Comparison of ENCODE assay signal across 8 mouse cellular contexts in genomic region chr4:120149142-120149524, GRCm38 (mm10). TPM values are rescaled to one million over a fixed set of nuclear protein-coding genes. Genes with fewer than 3 reads are reported as not detected.
A peak's percentile ranks its signal among the peaks of the same experiment; 100 is the strongest.
DNase-seq lines count a peak whose midpoint lies in the region; ATAC-seq and TF ChIP-seq lines count a peak whose summit lies in the region.

No protein-coding gene starts in this region.

- H3K27ac ChIP-seq in layer of hippocampus, adult 2 months = peak overlapping the region; percentile 80
- H3K27ac ChIP-seq in brown adipose tissue, adult 24 weeks (replicated peaks; ENCODE audit: low read depth, low read length) = no peak overlapping the region
- H3K27ac ChIP-seq in heart, postnatal 0 days (ENCODE audit: low read depth) = peak overlapping the region; percentile 75

- H3K9ac ChIP-seq in heart, postnatal 0 days (replicated peaks; ENCODE audit: low read depth, low read length) = no peak overlapping the region

- peak; percentile 34; the same call in 1 of the 2 replicates for ATAC-seq in heart, postnatal 0 days (ENCODE audit: insufficient read depth, low read depth)
- ATAC-seq in inflammation-experienced regulatory T-cells, adult 6 months = no peak

- TF ChIP-seq CTCF in layer of hippocampus, adult 2 months (conservative IDR thresholded peaks at IDR 0.05) = peak; percentile 77
- TF ChIP-seq CTCF in heart, postnatal 0 days (IDR thresholded peaks at IDR 0.05; ENCODE audit: low read depth) = peak; percentile 51

- TF ChIP-seq EP300 in heart, postnatal 0 days (IDR thresholded peaks at IDR 0.05; ENCODE audit: low read depth) = no peak

- no peak overlapping the region; the same call in 1 of the 2 replicates for H3K4me3 ChIP-seq in layer of hippocampus, adult 2 months
- H3K4me3 ChIP-seq in brown adipose tissue, adult 24 weeks (ENCODE audit: insufficient read depth, low read depth, low read length) = 0 out of 2 replicates have a peak overlapping the region, but pooled peaks have one; percentile 2
- H3K4me3 ChIP-seq in heart, postnatal 0 days (ENCODE audit: low read depth, low read length) = no peak overlapping the region

- H3K27me3 ChIP-seq in heart, postnatal 0 days (ENCODE audit: control insufficient read depth, insufficient read depth, low read length) = no peaks in the 10 kb centered on the region; the same call in 1 of the 2 replicates

- no peaks in the 10 kb centered on the region for H3K9me3 ChIP-seq in heart, postnatal 0 days (replicated peaks; ENCODE audit: control insufficient read depth, low read length)

- peak overlapping the region; percentile 38 for H3K4me2 ChIP-seq in heart, postnatal 0 days (ENCODE audit: low read depth, low read length)

- 52% methylated on average over 3 of the region's 3 CpGs for WGBS in heart, postnatal 0 days

- no peaks in the 10 kb centered on the region for H3K36me3 ChIP-seq in heart, postnatal 0 days (replicated peaks; ENCODE audit: control insufficient read depth, insufficient read depth, low read length)

- H3K4me1 ChIP-seq in brown adipose tissue, adult 24 weeks (ENCODE audit: control insufficient read depth, insufficient read depth, insufficient read length, low read length) = no peaks in the 10 kb centered on the region
- peaks cover 23% of the 10 kb centered on the region for H3K4me1 ChIP-seq in heart, postnatal 0 days (ENCODE audit: control insufficient read depth, insufficient read depth)

- no peak for DNase-seq in layer of hippocampus, adult 2 months (ENCODE audit: low spot score in 2 of 2)
- DNase-seq in layer of hippocampus, postnatal 14 days (ENCODE audit: low spot score in 2 of 2) = no peak
- peak; percentile 48 for DNase-seq in heart, postnatal 0 days (ENCODE audit: low spot score)
- DNase-seq in mesoderm, embryonic 11.5 days (ENCODE audit: low read depth, low spot score) = peak; percentile 53
- DNase-seq in ovary, postnatal 36 days (ENCODE audit: low spot score) = no peak
- DNase-seq in layer of hippocampus, adult 9-10 months (ENCODE audit: low spot score) = no peak

RNA-seq across cellular contexts. Expression of gene Edn2, which starts 11.9 kb away (rescaled TPM):
- not detected for total RNA-seq in layer of hippocampus, adult 2 months (2021)
- not detected for total RNA-seq in layer of hippocampus, postnatal 14 days (2021)
- polyA plus RNA-seq in brown adipose tissue, adult 24 weeks (2012; ENCODE audit: insufficient read depth, insufficient read length, missing spikeins) = not detected in 2 replicates
- total RNA-seq in heart, postnatal 0 days (2014; rRNA removed; ENCODE audit: low replicate concordance) = 1.5 TPM in 1 of 2 replicates, not detected in the other
- polyA plus RNA-seq in heart, postnatal 0 days (2015; fragmentation: Nextera tagmentation; extraction: Ambion mirVana) = 0.10 and 0.20 TPM in 2 replicates
- not detected for polyA plus RNA-seq in inflammation-experienced regulatory T-cells, adult 6 months (2017; shearing (Covaris generic))

Comparison
In these comparisons a context has a peak if more than half of its experiments do, and no peak if none do; other contexts are left out.
1. DNase-seq: peak in heart, postnatal 0 days (single experiment) and mesoderm, embryonic 11.5 days (single experiment); none in layer of hippocampus, adult 2 months (0 of 2), layer of hippocampus, postnatal 14 days (0 of 2), ovary, postnatal 36 days (single experiment) and layer of hippocampus, adult 9-10 months (single experiment).